Mouse (Mus musculus): ENCODE data around the gene Tsen2.
A peak's percentile ranks its signal among the peaks of the same experiment; 100 is the strongest.

The Tsen2 gene

GRCm38 (mm10) chr6:115544442-115544970 is at the start of gene Tsen2:
Gene Tsen2 (plus strand): TSS chr6:115544664.
- ATAC-seq (ENCODE audit: low TSS enrichment): peak; percentile 92

GRCm38 (mm10) chr6:115499540-115499939 is 44.9 kb upstream of the Tsen2 start:
- ATAC-seq (ENCODE audit: low TSS enrichment): peak; percentile 52; the same call in 1 of the 2 replicates

- ATAC-seq (ENCODE audit: low TSS enrichment): no peak
These were observed 44.2 kb upstream of the Tsen2 start for GRCm38 (mm10) chr6:115500234-115500633.

- ATAC-seq (ENCODE audit: low TSS enrichment): no peak
These were observed 43.3 kb upstream of the Tsen2 start for GRCm38 (mm10) chr6:115501131-115501530.

GRCm38 (mm10) chr6:115503038-115503437 is 41.4 kb upstream of the Tsen2 start:
- no peak for ATAC-seq (ENCODE audit: low TSS enrichment)

GRCm38 (mm10) chr6:115503549-115504159 is 40.8 kb upstream of the Tsen2 start:
- no peak for ATAC-seq (ENCODE audit: low TSS enrichment)

- no peak for ATAC-seq (ENCODE audit: low TSS enrichment)
These were observed 40.3 kb upstream of the Tsen2 start for GRCm38 (mm10) chr6:115504160-115504558.

- ATAC-seq (ENCODE audit: low TSS enrichment): peak; percentile 84
These were observed 39.5 kb upstream of the Tsen2 start for GRCm38 (mm10) chr6:115504915-115505314.

- no peak for ATAC-seq (ENCODE audit: low TSS enrichment)
These were observed 38.0 kb upstream of the Tsen2 start for GRCm38 (mm10) chr6:115506425-115506824.

GRCm38 (mm10) chr6:115511447-115511846 is 33.0 kb upstream of the Tsen2 start:
- no peak for ATAC-seq (ENCODE audit: low TSS enrichment)

GRCm38 (mm10) chr6:115513207-115513606 is 31.3 kb upstream of the Tsen2 start:
- ATAC-seq (ENCODE audit: low TSS enrichment): no peak

- ATAC-seq (ENCODE audit: low TSS enrichment): peak; percentile 50; the same call in 1 of the 2 replicates
These were observed 26.6 kb upstream of the Tsen2 start for GRCm38 (mm10) chr6:115517904-115518303.

- ATAC-seq (ENCODE audit: low TSS enrichment): no peak
These were observed 26.1 kb upstream of the Tsen2 start for GRCm38 (mm10) chr6:115518352-115518751.

GRCm38 (mm10) chr6:115519275-115519699 is 25.2 kb upstream of the Tsen2 start:
- no peak for ATAC-seq (ENCODE audit: low TSS enrichment)

GRCm38 (mm10) chr6:115521923-115522322 is 22.5 kb upstream of the Tsen2 start:
- no peak for ATAC-seq (ENCODE audit: low TSS enrichment)

- ATAC-seq (ENCODE audit: low TSS enrichment): 0 out of 2 replicates have a peak, but pooled peaks have one; percentile 22
These were observed 21.7 kb upstream of the Tsen2 start for GRCm38 (mm10) chr6:115522691-115523146.

GRCm38 (mm10) chr6:115523201-115523600 is 21.3 kb upstream of the Tsen2 start:
- peak; percentile 87 for ATAC-seq (ENCODE audit: low TSS enrichment)

GRCm38 (mm10) chr6:115524449-115524990 is 19.9 kb upstream of the Tsen2 start:
- no peak for ATAC-seq (ENCODE audit: low TSS enrichment)

GRCm38 (mm10) chr6:115527418-115527817 is 17.0 kb upstream of the Tsen2 start:
- ATAC-seq (ENCODE audit: low TSS enrichment): no peak

- no peak for ATAC-seq (ENCODE audit: low TSS enrichment)
These were observed 16.1 kb upstream of the Tsen2 start for GRCm38 (mm10) chr6:115528372-115528771.

- no peak for ATAC-seq (ENCODE audit: low TSS enrichment)
These were observed 9.8 kb upstream of the Tsen2 start for GRCm38 (mm10) chr6:115534617-115535016.

GRCm38 (mm10) chr6:115536169-115536568 is 8.3 kb upstream of the Tsen2 start:
- ATAC-seq (ENCODE audit: low TSS enrichment): no peak

Measured in frontal cortex, adult (tissue).